Mouse (Mus musculus): ENCODE results near the gene Crmp1.
A peak's percentile ranks its signal among the peaks of the same experiment; 100 is the strongest.

Gene Crmp1

DNA sequence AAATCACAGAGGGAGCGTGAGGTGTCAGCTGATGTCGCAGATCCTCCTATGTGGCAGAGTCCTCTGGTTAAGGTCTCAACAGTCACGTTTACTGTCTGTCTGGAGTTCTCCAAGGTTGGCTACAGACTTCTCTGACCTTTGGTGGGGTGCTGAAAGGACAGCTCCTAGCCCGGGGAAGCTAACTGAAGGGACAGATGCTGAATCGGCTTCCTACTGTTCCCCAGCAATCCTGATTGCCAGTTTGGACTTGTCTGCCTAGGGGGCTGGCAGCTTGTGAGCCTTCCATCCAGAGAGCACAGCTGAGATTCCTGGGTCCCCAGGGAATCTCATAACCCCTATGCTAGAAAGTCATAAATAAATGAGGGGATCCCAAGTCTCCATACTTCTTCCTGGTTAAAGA, 1.2 kb upstream of the Crmp1 start:
- DNase-seq (ENCODE audit: low read depth), result peak; percentile 8

DNA sequence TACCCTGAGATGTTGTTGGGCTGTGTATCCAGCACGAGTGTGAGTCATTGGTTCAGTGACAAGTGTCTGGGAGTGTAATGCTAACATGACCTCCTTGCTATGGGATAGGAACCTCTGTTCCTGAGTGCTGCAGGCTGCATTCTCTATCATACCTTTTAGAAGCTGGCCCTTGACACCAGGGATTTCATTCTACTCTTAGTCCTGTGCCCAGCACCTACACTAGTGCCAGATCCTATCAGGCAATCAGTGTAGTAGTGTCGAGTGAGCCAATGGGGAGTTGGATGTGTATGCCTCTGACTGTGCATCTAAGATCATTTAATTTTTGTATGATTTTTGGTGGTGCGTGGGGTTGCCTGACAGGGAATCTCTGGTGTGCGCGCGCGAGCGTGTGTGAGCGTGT, 516 bp upstream of the Crmp1 start:
- no peak for DNase-seq (ENCODE audit: low read depth)

DNA sequence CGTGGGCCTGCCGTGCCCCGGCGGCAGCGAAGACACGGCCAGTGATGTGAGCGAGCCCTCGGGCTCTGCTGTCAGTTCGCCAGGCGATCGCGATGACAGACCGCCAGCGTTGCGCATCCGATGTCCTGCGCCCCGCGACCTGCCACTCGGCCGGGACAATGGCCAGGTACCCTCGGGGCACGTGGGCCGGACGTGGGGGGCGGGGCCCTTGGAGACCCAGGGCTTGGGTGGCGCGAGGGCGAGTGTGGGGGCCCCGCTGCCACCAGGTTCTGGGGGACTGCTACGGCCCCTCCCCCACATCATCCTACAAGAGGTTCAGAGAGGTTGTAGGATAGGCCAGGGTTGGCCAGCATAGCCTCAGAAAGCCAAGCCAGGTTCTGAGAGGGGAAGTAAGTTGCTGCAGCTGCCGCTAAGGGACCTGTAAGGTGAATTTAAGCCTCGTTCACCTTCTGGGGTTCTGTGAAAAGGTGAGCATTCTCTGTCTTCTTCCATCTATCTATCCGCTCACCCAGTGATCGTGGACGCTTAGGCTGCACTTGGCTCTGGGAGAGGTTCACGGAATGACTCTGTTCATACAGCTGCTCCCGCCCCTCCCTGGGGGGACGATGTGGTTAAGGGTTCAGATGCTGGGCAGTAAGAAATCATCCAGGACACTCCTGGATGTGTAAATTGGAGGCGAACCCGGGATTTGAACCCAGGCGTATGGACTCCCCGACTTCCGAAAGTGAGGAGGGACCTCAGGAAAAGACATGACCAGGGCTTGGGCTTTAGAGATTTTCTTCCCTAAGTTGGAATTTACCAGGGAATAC, 824 bp downstream of the Crmp1 start:
- no peak for DNase-seq (ENCODE audit: low read depth)

- DNase-seq (ENCODE audit: low read depth), result peak; percentile 34
These were observed 1.6 kb downstream of the Crmp1 start for GRCm38 (mm10) chr5:37243169-37243886.

GRCm38 (mm10) chr5:37244161-37244560, 2.4 kb downstream of the Crmp1 start:
- no peak for DNase-seq (ENCODE audit: low read depth)

GRCm38 (mm10) chr5:37244666-37245242, 3.0 kb downstream of the Crmp1 start:
- no peak for DNase-seq (ENCODE audit: low read depth)

DNA sequence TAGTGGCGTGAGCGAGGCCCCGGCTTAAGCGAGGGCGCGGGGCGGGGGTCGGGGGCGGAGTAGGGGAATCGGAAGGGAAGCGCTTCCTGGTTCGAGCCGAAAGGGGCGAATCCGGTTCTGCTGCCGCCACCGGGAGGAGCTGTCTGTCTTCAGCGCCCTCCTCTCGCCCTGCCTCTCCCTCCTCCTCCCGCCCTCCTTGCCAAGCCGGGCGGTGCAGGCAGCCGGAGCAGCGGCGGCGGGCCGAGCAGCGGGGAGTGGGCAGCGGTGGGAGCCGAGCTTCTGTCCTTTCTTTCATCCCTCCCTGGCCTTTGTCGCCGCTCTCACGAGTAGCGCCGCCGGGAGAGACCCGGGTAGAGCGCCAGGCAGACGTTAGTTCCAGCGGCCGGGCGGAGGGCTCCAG, 3.9 kb downstream of the Crmp1 start:
- DNase-seq (ENCODE audit: low read depth), result no peak

GRCm38 (mm10) chr5:37246138-37246910, 4.6 kb downstream of the Crmp1 start:
- no peak for DNase-seq (ENCODE audit: low read depth)

GRCm38 (mm10) chr5:37247456-37247855, 5.7 kb downstream of the Crmp1 start:
- DNase-seq (ENCODE audit: low read depth), result no peak

GRCm38 (mm10) chr5:37248870-37249269, 7.1 kb downstream of the Crmp1 start:
- no peak for DNase-seq (ENCODE audit: low read depth)

DNA sequence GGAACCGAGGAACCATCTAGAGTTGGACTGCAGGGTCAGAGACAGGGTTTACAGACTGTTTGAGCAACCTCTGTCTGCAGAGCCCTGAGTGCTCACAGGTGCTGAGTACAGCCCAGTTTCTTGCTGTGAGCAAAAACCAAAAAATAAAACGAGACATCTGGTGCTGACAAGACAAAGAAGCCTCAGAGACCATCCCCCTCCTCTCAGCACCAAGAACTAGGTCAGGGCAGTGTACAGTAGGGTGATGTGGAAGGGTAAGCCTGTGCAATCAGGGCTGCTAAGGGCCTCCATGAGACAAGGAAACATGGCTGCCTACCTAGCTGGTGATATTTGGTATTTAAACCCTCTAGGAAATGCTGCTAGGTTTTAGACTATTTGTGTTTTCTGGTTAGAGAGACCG, 9.9 kb downstream of the Crmp1 start:
- no peak for DNase-seq (ENCODE audit: low read depth)

DNA sequence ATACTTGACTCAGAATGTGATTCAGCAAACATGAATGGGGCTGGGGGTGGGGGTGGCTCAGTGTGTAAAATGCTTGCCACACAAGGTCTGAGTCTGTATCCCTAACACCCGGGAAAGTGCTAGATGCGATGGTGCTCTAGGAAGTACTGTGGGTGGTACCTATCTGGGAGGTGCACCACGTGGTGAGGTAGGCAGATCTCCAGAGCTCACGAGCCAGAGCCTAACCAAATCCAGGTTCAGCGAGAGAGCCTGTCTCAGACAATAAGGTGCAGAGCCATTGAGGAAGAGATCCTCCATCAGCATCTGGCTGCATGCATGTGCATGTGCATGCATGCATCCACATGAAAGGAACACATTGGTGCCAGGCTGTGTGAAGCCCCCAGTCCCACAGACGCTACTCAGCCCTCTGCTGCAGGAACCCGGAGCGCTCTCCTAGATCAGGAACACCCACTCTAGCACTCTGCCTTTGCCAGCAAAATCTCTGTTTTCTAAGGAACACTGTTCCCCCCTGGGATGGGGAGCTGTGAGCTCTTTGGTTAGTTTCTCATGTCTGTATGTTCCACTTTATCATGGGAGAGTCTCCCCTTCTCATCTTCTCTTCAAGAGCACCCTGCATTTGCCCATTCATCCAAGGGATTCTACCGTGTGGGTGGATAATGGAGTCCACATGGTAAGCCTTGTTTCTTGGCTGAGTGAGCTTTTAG, 10.5 kb downstream of the Crmp1 start:
- DNase-seq (ENCODE audit: low read depth), result no peak

- DNase-seq (ENCODE audit: low read depth), result no peak
These were observed 12.8 kb downstream of the Crmp1 start for GRCm38 (mm10) chr5:37254523-37254922.

DNA sequence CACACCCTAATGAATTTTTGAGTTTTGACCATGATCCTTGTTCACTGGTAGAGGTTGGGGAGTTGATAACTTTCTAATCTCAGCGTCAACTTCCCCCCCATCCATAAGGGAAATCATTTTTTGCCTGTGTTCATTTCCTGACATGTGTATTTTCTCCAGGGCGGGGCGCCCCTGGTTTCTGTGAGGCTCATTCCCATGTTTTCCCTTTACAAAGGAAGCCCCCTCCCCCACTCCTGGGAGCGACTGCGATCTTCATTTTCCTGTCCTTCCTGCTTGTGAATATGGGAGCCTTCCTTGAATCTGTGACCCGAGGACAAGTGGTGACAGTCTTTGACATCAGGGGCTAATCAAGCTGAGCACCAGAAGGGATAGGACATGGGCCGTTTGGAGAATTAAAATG, 15.1 kb downstream of the Crmp1 start:
- DNase-seq (ENCODE audit: low read depth), result no peak

GRCm38 (mm10) chr5:37257243-37257642, 15.5 kb downstream of the Crmp1 start:
- no peak for DNase-seq (ENCODE audit: low read depth)

DNA sequence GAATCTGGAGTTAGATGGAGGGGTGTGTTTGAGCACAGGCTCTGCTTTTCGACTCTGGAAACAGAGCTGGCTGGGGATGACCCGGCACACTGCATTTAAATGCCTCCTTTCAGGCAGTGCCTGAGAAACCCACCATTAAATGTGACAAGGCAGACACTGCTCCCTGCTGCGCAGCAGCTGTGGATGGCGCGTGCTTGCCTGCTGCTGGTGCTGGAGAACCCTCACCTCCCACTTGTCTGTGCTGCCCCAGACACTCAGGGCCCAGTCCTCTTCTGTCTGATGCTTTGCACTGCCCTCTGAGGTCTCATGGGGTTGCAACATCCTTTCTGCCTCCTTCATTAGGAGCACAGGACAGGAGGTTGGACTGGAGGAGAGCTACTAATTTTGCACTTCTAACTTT, 20.0 kb downstream of the Crmp1 start:
- no peak for DNase-seq (ENCODE audit: low read depth)

DNA sequence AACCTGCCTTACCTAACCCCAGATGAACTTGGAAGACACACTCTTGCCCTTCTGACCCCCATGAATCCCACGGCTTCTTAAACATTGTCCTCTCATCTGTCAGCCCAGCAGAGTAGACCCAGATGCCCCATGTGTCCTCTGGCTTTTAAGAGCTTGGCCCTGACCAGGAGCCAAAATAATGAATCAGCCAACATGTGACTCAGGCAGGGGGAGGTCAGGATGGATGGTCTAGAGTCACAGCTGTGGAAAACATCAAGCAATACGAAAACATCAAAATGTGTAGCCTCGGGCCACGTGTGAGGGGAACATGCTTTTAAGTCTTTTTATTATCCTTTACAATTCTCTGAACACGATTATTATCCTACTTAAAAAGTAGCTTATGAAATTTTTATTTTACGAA, 22.1 kb downstream of the Crmp1 start:
- no peak for DNase-seq (ENCODE audit: low read depth)

- DNase-seq (ENCODE audit: low read depth), result no peak
These were observed 39.3 kb downstream of the Crmp1 start for GRCm38 (mm10) chr5:37281021-37281420.

DNA sequence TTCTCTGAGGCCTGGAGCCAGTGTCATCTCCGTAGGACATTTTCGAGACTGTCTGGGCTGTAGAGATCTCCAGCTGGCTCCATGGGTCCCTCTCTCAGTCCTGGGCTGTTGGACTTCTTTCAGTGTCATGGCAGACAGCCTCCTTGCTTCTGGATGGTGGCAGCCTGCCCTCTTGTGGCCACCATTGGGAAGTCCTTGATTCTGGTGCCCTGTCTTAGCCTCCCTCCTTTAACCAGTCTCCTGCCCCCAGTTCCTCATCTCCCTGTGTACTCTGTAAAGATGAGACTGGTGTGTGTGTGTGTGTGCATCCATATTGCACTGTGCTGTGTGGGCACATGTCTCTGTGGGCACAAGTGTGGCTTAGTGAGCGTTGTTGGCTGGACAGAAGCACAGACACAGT, 46.6 kb downstream of the Crmp1 start:
- peak; percentile 9 for DNase-seq (ENCODE audit: low read depth)

DNA sequence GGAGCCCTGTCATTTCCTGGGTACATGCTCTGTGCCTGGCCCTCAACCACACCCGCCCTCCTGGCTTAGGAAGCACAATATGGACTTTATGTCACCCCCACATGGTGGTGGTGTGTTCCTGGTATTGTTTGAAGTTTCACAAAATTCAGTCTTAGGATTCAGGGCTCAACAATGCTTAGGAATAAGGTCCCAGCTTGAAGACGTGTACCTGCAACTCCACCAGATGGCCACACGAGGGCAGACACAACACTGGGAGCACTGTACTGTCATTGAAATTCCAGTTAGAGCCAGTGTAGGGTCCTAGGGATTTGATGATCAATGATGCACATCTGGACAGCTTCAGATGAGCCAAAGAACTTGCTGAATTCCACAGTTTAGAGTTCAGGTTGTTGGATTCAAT, 47.5 kb downstream of the Crmp1 start:
- DNase-seq (ENCODE audit: low read depth), result peak; percentile 15

- no peak for DNase-seq (ENCODE audit: low read depth)
These were observed 49.2 kb downstream of the Crmp1 start for GRCm38 (mm10) chr5:37290983-37291382.

DNA sequence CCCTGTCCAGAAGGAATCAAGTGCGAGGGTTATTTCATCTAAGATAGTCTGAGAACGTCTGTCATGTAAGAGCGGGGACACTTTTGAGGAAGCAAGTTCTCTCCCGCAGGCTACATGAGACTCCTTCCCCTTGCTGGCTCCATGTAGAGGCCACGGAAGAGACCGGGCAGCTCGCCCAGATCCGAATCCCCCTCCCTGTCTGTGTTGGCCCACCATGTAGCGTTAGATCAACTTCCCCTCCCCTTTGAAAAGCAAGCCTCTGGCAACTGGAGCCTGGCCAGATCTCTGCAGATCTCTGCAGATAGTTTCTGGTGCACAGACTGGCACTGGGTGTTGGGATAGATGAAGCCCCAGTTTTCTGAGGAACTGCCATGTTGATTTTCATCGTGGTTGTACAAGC, 55.0 kb downstream of the Crmp1 start:
- no peak for DNase-seq (ENCODE audit: low read depth)

Data from c-Kit-positive CD71-positive TER-119-negative erythroid progenitor cells, embryonic 14.5 days (primary cell).